Mouse (Mus musculus): Measurements from ENCODE around the gene Tmem179b.
A peak's percentile ranks its signal among the peaks of the same experiment; 100 is the strongest.

- no peak for TF ChIP-seq MAX (IDR thresholded peaks at IDR 0.05)
- TF ChIP-seq MYOD1 (IDR thresholded peaks at IDR 0.05; ENCODE audit: control insufficient read depth, insufficient read length, low read depth), result no peak
- TF ChIP-seq CTCF (IDR thresholded peaks at IDR 0.05; ENCODE audit: control insufficient read depth, insufficient read depth, insufficient read length), result no peak
- no peak for TF ChIP-seq MYOG (IDR thresholded peaks at IDR 0.05; ENCODE audit: control insufficient read depth, extremely low read depth, insufficient read length)
- peak; percentile 37 for TF ChIP-seq CEBPB (IDR thresholded peaks at IDR 0.05; ENCODE audit: low read depth)
- TF ChIP-seq USF1 (IDR thresholded peaks at IDR 0.05; ENCODE audit: low read depth), result no peak
These were observed 17.5 kb downstream of the Tmem179b start, which contains the start of gene Nxf1 for GRCm38 (mm10) chr19:8756635-8757387.

Data from C2C12 (cell line).